Mouse (Mus musculus): Measurements from ENCODE around the gene Synm.

- TF ChIP-seq CHD1 (IDR thresholded peaks at IDR 0.05; ENCODE audit: low read depth, low read length) (no peak), USF1 (IDR thresholded peaks at IDR 0.05; ENCODE audit: low read depth, low read length) (no peak), POLR2A (IDR thresholded peaks at IDR 0.05; ENCODE audit: low read depth, low read length) (no peak)
Measured at GRCm38 (mm10) chr7:67688281-67688680, 71.3 kb downstream of the Synm start.
